In genomic region chr14:19674046-19674445, GRCm38 (mm10) we compare ENCODE assay signal across 19 mouse cellular contexts.
A peak's percentile ranks its signal among the peaks of the same experiment; 100 is the strongest.
DNase-seq lines count a peak whose midpoint lies in the region; ATAC-seq and TF ChIP-seq lines count a peak whose summit lies in the region.
"Had no signal": no experiment of that assay in that cellular context is flagged by ENCODE, and none has a peak within 500 bp of the region (broad histone marks: within the 10 kb centered on the region; RNA-seq: fewer than 3 reads in every experiment).

No protein-coding gene starts in this region.

- H3K36me3 ChIP-seq in CH12.LX (replicated peaks in 1 of 2; ENCODE audit: control insufficient read depth in 1 of 2, insufficient read depth in 1 of 2, low read length in 1 of 2), result no peaks in the 10 kb centered on the region
- H3K36me3 ChIP-seq: G1E had no signal

- dilution Hi-C loops in CH12.LX (cut with MboI; ENCODE audit: extremely low pct_ligation_motif_present, extremely low pct_unique_long_range_greater_than_20kb, low sequenced_read_pairs), result no loop called here

- DNase-seq in CH12.LX (ENCODE audit: extremely low read depth), result peak; percentile 6
- DNase-seq in layer of hippocampus, adult 9-10 months (ENCODE audit: low spot score), result no peak
- DNase-seq in neural tube, embryonic 10.5 days (ENCODE audit: extremely low spot score, low spot score), result no peak
- DNase-seq: adrenal gland, adult 2 months; adrenal gland, adult 8-10 months; adrenal gland, postnatal 10 days; adrenal gland, postnatal 14 days; adrenal gland, postnatal 25 days; adrenal gland, postnatal 36 days; B cell, adult 2 months; cerebellum, adult 11 months; cerebellum, adult 11-12 months; cerebellum, adult 18-20 months; cerebellum, adult 2 months had no signal

- no peak overlapping the region for H3K9ac ChIP-seq in CH12.LX (ENCODE audit: insufficient read depth, low read depth)

- no peak overlapping the region for H3K4me3 ChIP-seq in CH12.LX (replicated peaks in 1 of 3; ENCODE audit: low read depth in 2 of 3, low read length in 2 of 3, poor library complexity in 1 of 3)

- no peaks in the 10 kb centered on the region for H3K9me3 ChIP-seq in CH12.LX (replicated peaks; ENCODE audit: low read length)
- H3K9me3 ChIP-seq: G1E had no signal

- ATAC-seq in hematopoietic stem cell, adult 5-6 weeks (replicated peaks in 1 of 2; ENCODE audit: insufficient read depth in 1 of 2, low FRiP score in 2 of 2, low TSS enrichment in 1 of 2, low read depth in 1 of 2, poor library complexity in 2 of 2, severe bottlenecking in 2 of 2), result peak; percentile 74 to 75
- ATAC-seq: activated CD4-positive, CD25-positive, alpha-beta regulatory T cell, adult 4 months; CD4-positive, CD25-positive, alpha-beta regulatory T cell, adult 4 months; Patski had no signal

- H3K4me2 ChIP-seq in CH12.LX (ENCODE audit: insufficient read depth, low read depth, poor library complexity, severe bottlenecking), result no peak overlapping the region

- H3K4me1 ChIP-seq in CH12.LX (ENCODE audit: control insufficient read depth in 1 of 2, insufficient read depth in 2 of 2), result peaks cover 0 to 8% of the 10 kb centered on the region in 2 experiments; a peak in 1 of 4 replicates

- no peak for TF ChIP-seq RAD21 in CH12.LX (IDR thresholded peaks at IDR 0.05; ENCODE audit: low read depth, low read length)

- H3K27ac ChIP-seq in CH12.LX (ENCODE audit: insufficient read depth, low read depth), result no peak overlapping the region

- no peak for TF ChIP-seq POLR2A in CH12.LX (IDR thresholded peaks at IDR 0.05; ENCODE audit: low read depth, low read length)

- no peak for TF ChIP-seq EP300 in CH12.LX (IDR thresholded peaks at IDR 0.05; ENCODE audit: low read length)

- TF ChIP-seq CTCF in CH12.LX (conservative IDR thresholded peaks at IDR 0.05 in 1 of 2, IDR thresholded peaks at IDR 0.05 in 1 of 2; ENCODE audit: low read depth in 2 of 2, low read length in 2 of 2), result no peak

- in situ Hi-C loops in CH12.LX (cut with MboI; ENCODE audit: low pct_ligation_motif_present, low pct_unique_long_range_greater_than_20kb, low sequenced_read_pairs), result no loop called here

- H3K79me2 ChIP-seq in CH12.LX (replicated peaks; ENCODE audit: control insufficient read depth, extremely low read depth, insufficient read depth, poor library complexity, severe bottlenecking), result no peaks in the 10 kb centered on the region

- H3K27me3 ChIP-seq in CH12.LX (replicated peaks), result peaks cover 10% of the 10 kb centered on the region

TF ChIP-seq in CH12.LX, 34 proteins besides CTCF, POLR2A, EP300 and RAD21:
- TF ChIP-seq UBTF (IDR thresholded peaks at IDR 0.05; ENCODE audit: low read depth, low read length) (no peak), E2F4 (IDR thresholded peaks at IDR 0.05; ENCODE audit: insufficient replicate concordance, low read depth, low read length) (no peak), MAX (IDR thresholded peaks at IDR 0.05; ENCODE audit: low read length) (no peak), HCFC1 (IDR thresholded peaks at IDR 0.05; ENCODE audit: low read depth, low read length) (no peak), SIN3A (IDR thresholded peaks at IDR 0.05; ENCODE audit: low read length) (no peak), ZMIZ1 (IDR thresholded peaks at IDR 0.05; ENCODE audit: low read depth, low read length) (no peak), RCOR1 (conservative IDR thresholded peaks at IDR 0.05; ENCODE audit: low read depth, low read length) (no peak), MXI1 (IDR thresholded peaks at IDR 0.05; ENCODE audit: low read depth, low read length) (no peak), ZC3H11A (IDR thresholded peaks at IDR 0.05; ENCODE audit: low read depth, low read length) (no peak)
